Mouse (Mus musculus) C2C12 (cell line): Measurements from ENCODE around the gene Stbd1.

Experiments
- CEBPB ChIP-seq: IDR thresholded peaks from one replicate; pipeline ENCODE4 v1.6.1; 2011; ENCODE audit warnings: low read depth, mild to moderate bottlenecking, control low read depth, moderate library complexity
- CTCF ChIP-seq: IDR thresholded peaks from one replicate; pipeline ENCODE4 v1.5.1; 2011; ENCODE audit not compliant: control insufficient read depth, insufficient read depth, insufficient read length
- FOSL1 ChIP-seq: IDR thresholded peaks from one replicate; pipeline ENCODE4 v1.8.0; 2011; ENCODE audit warnings: mild to moderate bottlenecking, low read length; ENCODE audit not compliant: poor library complexity, insufficient read depth, severe bottlenecking
- MAX ChIP-seq: IDR thresholded peaks from one replicate; pipeline ENCODE4 v1.6.1; 2011; ENCODE audit warnings: mild to moderate bottlenecking, control low read depth
- MYOD1 ChIP-seq: IDR thresholded peaks from one replicate; pipeline ENCODE4 v1.6.1; 2011; ENCODE audit warnings: low read depth; ENCODE audit not compliant: control insufficient read depth, insufficient read length
- MYOG ChIP-seq: IDR thresholded peaks from one replicate; pipeline ENCODE4 v1.6.1; 2011; ENCODE audit not compliant: control insufficient read depth, insufficient read length; ENCODE audit errors: extremely low read depth
- USF1 ChIP-seq: IDR thresholded peaks from one replicate; pipeline ENCODE4 v1.6.1; 2011; ENCODE audit warnings: low read depth, mild to moderate bottlenecking, control low read depth, moderate library complexity

- TF ChIP-seq MAX (no peak), CTCF (no peak), MYOG (no peak), USF1 (no peak), FOSL1 (no peak), MYOD1 (no peak), CEBPB (no peak)
These were observed 9.9 kb downstream of the Stbd1 start for GRCm38 (mm10) chr5:92612756-92613155.
